Mouse (Mus musculus) small intestine, adult 2 months (tissue): ENCODE data around the gene Gm49378. TPM values are rescaled to one million over a fixed set of nuclear protein-coding genes. Genes with fewer than 3 reads are reported as not detected.

Experiments
- H3K27ac ChIP-seq: fragments of 200-500 bp; 2 replicates; pipeline ENCODE4 v1.5.1; 2012; ENCODE audit warnings: low read depth, low read length, control low read depth, inconsistent platforms; ENCODE audit not compliant: insufficient read depth
- H3K27me3 ChIP-seq: fragments of 200-500 bp; 2 replicates; pipeline ENCODE4 v1.6.1; 2012; ENCODE audit warnings: mild to moderate bottlenecking, moderate library complexity, low read length, inconsistent platforms; ENCODE audit not compliant: control insufficient read depth, insufficient read depth
- H3K36me3 ChIP-seq: fragments of 200-500 bp; 2 replicates; pipeline ENCODE4 v1.6.1; 2012; ENCODE audit warnings: mild to moderate bottlenecking, low read length, control low read depth, inconsistent platforms; ENCODE audit not compliant: control insufficient read depth, insufficient read depth
- H3K4me1 ChIP-seq: fragments of 200-500 bp; 2 replicates; pipeline ENCODE4 v1.6.1; 2012; ENCODE audit warnings: low read length, inconsistent platforms, mixed read lengths; ENCODE audit not compliant: control insufficient read depth, insufficient read depth, insufficient read length
- H3K4me3 ChIP-seq: fragments of 200-500 bp; 2 replicates; pipeline ENCODE4 v1.5.1; 2012; ENCODE audit warnings: low read depth, mild to moderate bottlenecking, control low read depth, inconsistent platforms, low read length, moderate library complexity
- CTCF ChIP-seq: fragments of 200-500 bp; IDR thresholded peaks from 2 replicates; pipeline ENCODE4 v1.5.1; 2012; ENCODE audit warnings: low read depth, mild to moderate bottlenecking, control low read depth, inconsistent platforms, low read length, moderate library complexity, mixed read lengths; ENCODE audit not compliant: insufficient replicate concordance, insufficient read length; ENCODE audit errors: extremely low read depth
- POLR2A ChIP-seq: fragments of 200-500 bp; IDR thresholded peaks from 2 replicates; pipeline ENCODE4 v1.6.1; 2012; ENCODE audit warnings: low read depth, mild to moderate bottlenecking, control low read depth, inconsistent platforms, low read length, moderate library complexity
- WGBS: fragments of 180-500 bp; shearing (Covaris S2); methylation state at CpG from one replicate; pipeline ENCODE4 v1.1.7; 2018; 5-methylcytosine and 5-hydroxymethylcytosine counted together
- polyA plus RNA-seq: library from polyadenylated mRNA; depleted of rRNA; stranded (reverse); fragments of >200 nt; gene quantifications from 2 replicates; pipeline ENCODE4 v1.2.3, GENCODE M21; 2012

Gm49378 gene
- polyA plus RNA-seq, 1 experiment = 8.6 TPM

DNA sequence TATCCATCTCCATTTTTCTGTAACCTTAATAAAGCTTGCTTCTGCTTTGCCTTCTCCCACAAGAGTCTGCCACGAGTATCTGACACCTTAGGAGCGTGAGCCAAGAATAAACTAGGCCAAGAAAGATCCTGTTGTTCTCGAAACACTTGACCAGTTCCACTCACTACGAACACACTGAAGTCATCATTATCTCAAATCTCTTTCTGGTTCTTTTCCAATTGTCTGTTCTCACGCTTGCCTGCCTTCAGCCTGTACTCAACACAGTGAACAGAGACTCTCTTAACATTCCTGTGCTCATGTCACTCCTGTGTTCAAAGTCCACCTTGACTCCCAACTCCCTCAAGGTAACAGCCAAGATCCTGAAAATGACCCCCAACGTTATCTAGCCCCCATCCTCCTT, 24.3 kb downstream of the Gm49378 start:
- WGBS = 29% methylated on average over 6 of the region's 6 CpGs
- TF ChIP-seq POLR2A (no peak), CTCF (no peak)
- peaks cover 22% of the 10 kb centered on the region for H3K36me3 ChIP-seq
- H3K4me3 ChIP-seq = no peak overlapping the region
- H3K27me3 ChIP-seq = no peaks in the 10 kb centered on the region
- no peak overlapping the region for H3K27ac ChIP-seq
- peaks cover 9% of the 10 kb centered on the region; the same call in 1 of the 2 replicates for H3K4me1 ChIP-seq

DNA sequence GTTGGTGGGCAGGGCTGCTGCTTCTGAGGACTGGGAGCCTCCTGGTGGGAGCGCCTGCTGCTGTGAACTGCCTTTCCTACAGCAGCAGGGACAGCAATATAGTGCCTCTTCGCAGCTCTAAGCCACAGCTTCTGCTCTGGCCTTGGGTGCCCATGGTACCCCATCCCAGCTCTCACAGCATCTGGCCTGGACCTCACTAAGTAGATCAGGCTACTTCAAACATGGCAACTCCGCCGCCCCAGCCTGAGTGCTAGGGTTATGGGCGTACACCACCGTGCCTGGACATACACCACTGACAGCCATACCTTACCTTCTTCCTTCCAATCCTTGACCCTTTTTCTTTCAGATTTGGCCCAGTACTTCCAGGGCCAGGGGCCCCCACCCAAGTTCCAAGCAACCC, 29.4 kb downstream of the Gm49378 start:
- no peak overlapping the region for H3K27ac ChIP-seq
- 96% methylated on average over 6 of the region's 6 CpGs for WGBS
- peaks cover 52% of the 10 kb centered on the region for H3K36me3 ChIP-seq
- peaks cover 27% of the 10 kb centered on the region; the same call in 1 of the 2 replicates for H3K4me1 ChIP-seq
- no peak for TF ChIP-seq POLR2A
- TF ChIP-seq CTCF = no peak
- H3K4me3 ChIP-seq = no peak overlapping the region
- no peaks in the 10 kb centered on the region for H3K27me3 ChIP-seq

DNA sequence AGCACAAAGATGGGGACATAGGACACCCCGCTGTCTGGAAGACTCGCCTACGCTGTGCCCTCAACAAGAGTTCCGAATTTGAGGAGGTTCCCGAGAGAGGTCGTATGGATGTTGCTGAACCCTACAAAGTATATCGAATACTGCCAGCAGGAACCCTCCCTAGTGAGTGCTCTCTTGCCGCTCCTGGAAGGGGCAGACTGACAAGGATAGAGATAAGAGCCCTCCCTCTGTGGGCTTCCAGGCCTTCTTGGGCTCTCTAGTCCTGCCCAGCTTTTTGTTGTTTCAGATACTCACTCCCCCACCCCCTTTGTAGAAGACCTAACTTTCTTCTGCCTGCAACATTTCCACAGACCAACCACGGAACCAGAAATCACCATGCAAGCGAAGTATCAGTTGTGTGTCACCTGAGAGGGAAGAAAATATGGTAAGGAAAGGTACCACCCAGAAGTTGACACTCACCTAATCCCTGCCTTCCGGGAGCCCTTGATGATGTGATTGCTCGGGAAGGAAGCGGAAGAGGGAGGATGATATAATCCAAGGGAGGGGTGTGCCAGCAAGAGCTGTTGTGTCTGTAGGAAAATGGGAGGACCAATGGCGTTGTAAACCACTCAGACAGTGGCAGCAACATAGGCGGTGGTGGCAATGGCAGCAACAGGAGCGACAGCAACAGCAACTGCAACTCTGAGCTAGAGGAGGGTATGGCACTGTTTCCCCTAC, 31.8 kb downstream of the Gm49378 start:
- 85% methylated on average over 16 of the region's 16 CpGs for WGBS
- H3K27me3 ChIP-seq = no peaks in the 10 kb centered on the region
- peaks cover 23% of the 10 kb centered on the region; the same call in 1 of the 2 replicates for H3K4me1 ChIP-seq
- H3K4me3 ChIP-seq = peak overlapping the region; percentile 28
- peaks cover 76% of the 10 kb centered on the region for H3K36me3 ChIP-seq
- TF ChIP-seq POLR2A (no peak), CTCF (no peak)
- H3K27ac ChIP-seq = peak overlapping the region; percentile 91

DNA sequence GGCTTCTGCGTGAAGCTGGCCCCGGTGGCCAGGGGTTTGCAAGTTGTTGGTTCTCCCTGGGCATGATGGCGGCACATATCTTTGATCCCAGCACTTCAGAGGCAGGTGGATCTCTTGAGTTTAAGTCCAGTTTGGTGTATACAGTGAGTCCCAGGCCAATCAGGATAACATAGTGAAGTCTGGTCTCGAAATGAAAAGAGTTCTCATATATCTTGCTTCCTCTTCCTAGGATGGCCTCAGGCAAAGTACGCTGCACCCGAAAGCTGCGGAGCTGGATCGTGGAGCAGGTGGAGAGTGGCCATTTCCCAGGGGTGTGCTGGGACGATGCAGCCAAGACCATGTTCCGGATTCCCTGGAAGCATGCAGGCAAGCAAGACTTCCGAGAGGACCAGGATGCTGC, 32.9 kb downstream of the Gm49378 start:
- H3K36me3 ChIP-seq = peaks cover 79% of the 10 kb centered on the region
- H3K27ac ChIP-seq = peak overlapping the region; percentile 100
- peak overlapping the region; percentile 55 for H3K4me3 ChIP-seq
- 67% methylated on average over 11 of the region's 11 CpGs for WGBS
- TF ChIP-seq POLR2A (no peak), CTCF (no peak)
- peaks cover 23% of the 10 kb centered on the region; the same call in 1 of the 2 replicates for H3K4me1 ChIP-seq
- H3K27me3 ChIP-seq = no peaks in the 10 kb centered on the region

DNA sequence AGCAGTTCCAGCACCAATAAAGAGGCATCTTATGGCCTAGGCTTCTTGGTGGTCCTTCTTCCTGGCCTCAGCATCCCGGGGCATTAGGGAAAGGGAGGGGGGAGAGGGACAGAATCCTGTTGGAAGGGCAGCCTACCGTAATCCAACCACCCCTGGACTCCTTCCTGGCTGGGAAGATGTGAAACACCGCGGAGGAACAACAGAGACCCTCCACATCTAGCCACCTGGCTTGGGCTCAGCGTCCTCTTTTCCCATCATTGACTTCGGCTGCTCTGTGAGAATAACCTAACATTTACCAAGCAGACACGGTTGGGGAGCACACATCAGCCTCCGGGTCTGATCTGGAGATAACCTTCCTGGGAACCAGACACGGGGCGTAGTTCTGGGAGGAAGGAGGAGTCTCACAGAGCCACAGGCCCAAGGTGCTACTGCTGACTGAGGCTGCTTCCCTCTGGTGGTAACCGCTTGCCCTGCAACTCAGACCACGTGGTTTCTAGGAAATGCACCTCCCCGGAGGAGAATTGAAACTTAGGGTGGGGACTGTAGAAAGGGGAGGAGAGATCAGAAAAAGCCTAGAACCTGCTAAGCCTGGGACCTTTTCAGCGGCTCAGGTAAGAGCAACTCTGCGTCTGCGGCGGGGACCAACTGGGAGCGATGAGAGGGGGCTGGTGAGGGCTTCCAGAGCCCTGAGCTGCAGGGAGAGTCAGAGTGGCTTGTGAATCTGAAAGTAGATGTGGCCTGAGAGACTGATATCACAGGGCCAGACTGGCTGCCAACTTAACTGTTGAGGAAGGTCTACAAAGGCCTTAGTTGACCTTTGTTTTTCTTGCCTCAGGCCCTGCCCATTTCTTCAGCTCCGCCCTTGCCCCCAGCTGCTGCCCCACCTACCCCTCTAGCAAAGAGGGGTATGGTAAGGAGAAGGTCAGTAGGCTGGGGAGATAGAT, 33.8 kb downstream of the Gm49378 start:
- H3K4me3 ChIP-seq = peak overlapping the region; percentile 78
- peak; percentile 90 for TF ChIP-seq CTCF
- peak; percentile 47 for TF ChIP-seq POLR2A
- 7% methylated on average over 19 of the region's 19 CpGs for WGBS
- H3K27ac ChIP-seq = peak overlapping the region; percentile 100
- H3K36me3 ChIP-seq = peaks cover 79% of the 10 kb centered on the region
- H3K4me1 ChIP-seq = peaks cover 23% of the 10 kb centered on the region; the same call in 1 of the 2 replicates
- H3K27me3 ChIP-seq = no peaks in the 10 kb centered on the region

DNA sequence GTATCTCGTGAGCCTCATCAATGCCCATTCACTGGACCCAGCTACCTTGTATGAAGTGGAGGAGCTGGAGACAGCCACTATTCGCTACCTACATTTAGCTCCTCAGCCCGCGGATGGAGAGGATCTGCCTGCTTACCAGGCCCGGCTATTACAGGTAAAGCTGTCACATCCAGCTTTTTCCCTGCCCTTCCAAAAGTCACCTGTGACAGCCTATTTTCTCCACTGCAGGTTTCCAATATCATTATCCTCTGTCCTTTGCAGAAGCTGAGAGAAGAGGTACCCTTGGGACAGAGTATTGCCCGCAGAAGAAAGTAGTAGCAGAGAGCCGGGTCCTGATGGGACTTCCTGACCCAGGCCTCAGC, 34.4 kb downstream of the Gm49378 start, which contains the start of gene Irf9:
TSS of gene Irf9 (plus strand) at position 301 of the 362 bp plus-strand sequence.
- Histone ChIP-seq H3K27ac (peak within 1 kb of the TSS; percentile 100), H3K27me3 (no peaks in the 10 kb centered on the region), H3K36me3 (peaks cover 79% of the 10 kb centered on the region), H3K4me3 (peak within 1 kb of the TSS; percentile 78), H3K4me1 (peaks cover 23% of the 10 kb centered on the region; the same call in 1 of the 2 replicates)
- no peak for TF ChIP-seq POLR2A
- no peak for TF ChIP-seq CTCF
- 69% methylated on average over 7 of the region's 7 CpGs for WGBS
